Mouse (Mus musculus) thymus, postnatal 36 days (tissue): Measurements from ENCODE around the gene Sit1.
A peak's percentile ranks its signal among the peaks of the same experiment; 100 is the strongest.

ENCODE experiments used
- DNase-seq, 2 experiments: peaks; one replicate each; pipeline ENCODE4 v3.0.0; 2022; ENCODE audit warnings: mixed read lengths in 2 of 2

Sit1 gene

DNA sequence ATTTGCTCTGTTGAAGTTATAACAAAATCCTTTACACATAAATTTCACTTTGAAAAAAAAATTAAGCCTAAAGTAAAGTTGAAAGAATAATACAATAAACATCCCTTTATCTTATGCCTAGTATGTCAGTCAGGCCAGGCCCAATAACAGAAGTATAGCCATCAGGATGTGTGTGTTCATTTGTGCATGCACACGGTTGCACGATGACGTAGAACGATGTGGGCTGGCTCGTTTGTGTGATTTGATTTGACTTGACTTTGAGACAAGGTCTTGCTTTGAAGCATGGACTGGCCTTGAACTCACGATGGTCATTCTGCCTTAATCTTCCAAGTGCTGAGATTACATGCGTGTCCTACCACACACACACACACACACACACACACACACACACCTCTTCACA, 16.7 kb downstream of the Sit1 start:
- no peak for DNase-seq

- no peak for DNase-seq
Measured at GRCm38 (mm10) chr4:43465935-43466334, 17.6 kb downstream of the Sit1 start.

- no peak for DNase-seq
Measured at GRCm38 (mm10) chr4:43463102-43463501, 20.4 kb downstream of the Sit1 start.

- peak; percentile 36 to 54 for DNase-seq
Measured at GRCm38 (mm10) chr4:43457124-43457523, 26.4 kb downstream of the Sit1 start.

GRCm38 (mm10) chr4:43456470-43456869, 27.1 kb downstream of the Sit1 start:
- peak; percentile 67 to 78 for DNase-seq

DNA sequence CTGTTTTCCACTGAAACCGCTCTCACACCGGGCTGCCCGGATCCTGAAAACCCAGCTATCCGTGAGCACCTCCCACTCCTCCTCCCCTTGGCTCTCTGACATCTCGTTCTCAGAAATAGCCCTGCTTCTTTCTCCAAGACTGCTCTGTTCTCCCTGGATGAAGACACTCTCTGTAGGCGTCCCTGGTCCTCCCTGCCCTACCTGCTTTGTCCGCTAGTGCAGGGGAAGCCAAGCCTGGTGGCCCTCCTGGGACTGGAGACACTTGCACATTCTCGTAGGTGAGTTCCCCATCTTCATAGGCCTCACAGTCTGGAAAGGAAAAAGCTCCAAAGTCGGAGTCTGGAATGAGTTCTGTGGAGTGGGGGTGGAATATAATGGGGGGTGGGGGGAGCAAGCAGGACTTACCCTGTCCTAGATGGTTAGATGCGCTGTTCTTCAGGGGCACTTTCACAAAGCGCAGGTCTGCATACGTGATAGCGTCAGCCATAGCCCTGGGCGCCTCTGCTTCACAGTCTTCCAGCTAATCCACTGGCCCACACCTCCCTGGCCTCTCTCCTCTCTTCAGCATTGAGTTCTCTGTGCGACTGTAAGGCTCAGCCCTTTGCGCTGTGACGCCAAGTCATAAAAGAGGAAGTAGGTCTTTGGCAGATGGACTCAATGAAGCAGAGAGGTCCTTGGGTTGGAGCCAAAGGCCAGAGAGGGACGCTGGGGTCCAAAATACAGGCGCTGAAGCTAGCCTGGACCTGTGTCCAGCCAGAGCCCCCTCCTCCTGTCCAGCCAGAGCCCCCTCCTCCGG, 29.3 kb downstream of the Sit1 start, which contains the start of gene Cd72:
Gene Cd72 (minus strand): TSS at position 588 of the 796 bp plus-strand sequence.
- no peak for DNase-seq

DNA sequence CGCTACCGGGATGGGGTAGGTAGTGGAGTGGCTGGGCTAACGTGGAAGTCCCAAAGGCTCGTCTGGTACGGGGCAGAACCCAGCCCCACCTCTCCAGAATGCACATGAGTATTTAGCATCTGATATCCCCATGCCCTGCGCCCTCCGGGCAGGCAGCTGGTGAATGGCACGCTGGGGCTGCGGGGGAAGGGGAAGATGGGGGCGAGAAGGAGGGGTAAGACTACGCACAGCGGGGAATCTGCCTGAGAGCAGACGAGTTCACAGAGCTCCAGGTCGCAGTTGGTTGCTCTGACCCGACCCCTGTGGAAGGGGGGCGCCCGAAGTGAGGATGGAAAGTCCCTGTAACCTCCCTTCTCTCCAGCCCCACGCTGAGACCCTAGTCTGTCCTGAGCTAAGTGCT, 30.1 kb downstream of the Sit1 start:
- peak; percentile 46 to 56 for DNase-seq

- DNase-seq, result no peak
Measured at GRCm38 (mm10) chr4:43452315-43452714, 31.2 kb downstream of the Sit1 start.

- DNase-seq, result no peak
Measured at GRCm38 (mm10) chr4:43448554-43448953, 35.0 kb downstream of the Sit1 start.

DNA sequence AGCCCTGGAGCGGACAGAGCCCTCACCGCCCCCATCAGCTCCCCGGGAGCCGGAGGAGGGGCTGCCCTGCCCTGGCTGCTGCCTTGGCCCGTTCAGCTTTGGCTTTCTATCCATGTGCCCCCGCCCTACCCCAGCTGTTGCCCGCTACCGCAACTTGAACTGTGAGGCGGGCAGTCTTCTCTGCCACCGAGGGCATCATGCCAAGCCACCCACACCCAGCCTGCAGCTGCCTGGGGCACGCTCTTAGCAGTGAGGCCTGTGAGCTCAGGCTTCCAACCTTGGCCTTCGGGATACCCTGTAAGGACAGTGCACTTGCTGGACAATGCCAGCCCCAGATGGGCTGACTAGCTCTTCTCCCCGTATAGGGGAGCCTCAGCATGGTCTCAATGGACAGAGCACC, 36.3 kb downstream of the Sit1 start:
- no peak for DNase-seq

DNA sequence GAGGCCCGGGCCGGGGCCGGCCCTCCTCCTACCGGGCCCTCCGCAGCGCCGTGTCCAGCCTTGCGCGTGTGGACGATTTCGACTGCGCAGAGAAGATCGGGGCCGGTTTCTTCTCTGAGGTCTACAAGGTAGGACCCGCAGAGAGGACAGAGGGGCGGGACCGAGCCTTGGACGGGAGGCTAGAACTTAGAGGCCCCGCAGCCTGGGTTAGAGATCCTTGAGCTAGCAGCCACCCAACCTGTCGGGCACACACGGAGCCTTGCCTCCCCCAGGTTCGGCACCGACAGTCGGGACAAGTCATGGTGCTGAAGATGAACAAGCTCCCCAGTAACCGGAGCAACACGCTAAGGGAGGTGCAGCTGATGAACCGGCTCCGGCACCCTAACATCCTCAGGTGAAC, 40.0 kb downstream of the Sit1 start:
- DNase-seq, result peak; percentile 24 to 51

- peak; percentile 68 to 80 for DNase-seq
Measured at GRCm38 (mm10) chr4:43442456-43443361, 40.8 kb downstream of the Sit1 start.

- peak; percentile 98 to 99 for DNase-seq
Measured at GRCm38 (mm10) chr4:43442044-43442443, 41.5 kb downstream of the Sit1 start.

DNA sequence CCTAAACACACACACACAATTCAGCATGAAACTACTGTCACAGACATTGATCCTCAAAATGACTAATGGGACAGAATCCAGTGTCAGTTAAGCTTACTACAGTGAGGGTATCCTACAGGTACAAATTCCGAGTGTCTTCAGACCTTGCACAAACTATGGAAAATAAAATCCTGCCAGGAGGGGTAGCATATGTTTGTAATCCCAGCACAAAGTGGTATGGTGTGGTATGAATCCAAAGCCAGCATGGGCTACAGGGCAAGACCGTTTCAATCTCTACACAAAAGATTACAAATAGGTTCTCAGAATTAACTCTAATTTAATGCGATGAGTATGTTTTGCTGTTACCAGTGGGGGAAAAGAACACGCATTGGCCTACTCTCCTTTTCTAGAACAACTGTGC, 41.9 kb downstream of the Sit1 start, which contains the start of gene Tesk1:
Gene Tesk1 (plus strand): TSS at position 301 of the 400 bp plus-strand sequence.
- DNase-seq, result no peak

DNA sequence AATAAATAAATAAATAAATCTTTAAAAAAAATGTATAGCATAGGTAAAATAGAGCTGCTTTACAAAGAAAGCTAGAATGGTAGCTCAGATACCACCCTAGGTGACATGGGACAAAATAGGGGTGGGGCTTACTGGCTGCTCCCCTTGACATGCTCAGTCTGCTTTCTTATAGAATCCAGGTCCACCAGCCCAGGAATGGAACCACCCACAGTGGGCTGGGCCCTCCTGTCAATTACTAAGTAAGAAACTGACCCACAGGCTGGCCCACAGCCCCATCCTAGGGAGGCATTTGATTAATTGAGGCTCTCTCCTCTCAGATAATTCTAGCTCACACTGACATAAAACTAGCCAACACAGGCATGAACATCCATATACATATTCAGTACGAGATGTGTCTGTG, 50.7 kb downstream of the Sit1 start:
- DNase-seq, result no peak
